Mouse (Mus musculus) erythroid progenitor cell, adult 5-6 weeks (primary cell): ENCODE results near the gene Eif3k. TPM values are rescaled to one million over a fixed set of nuclear protein-coding genes. Genes with fewer than 3 reads are reported as not detected.

Source experiments
- ATAC-seq: replicated peaks from 2 replicates; pipeline ENCODE4 v1.8.0; 2016; ENCODE audit warnings: moderate number of reproducible peaks, mild to moderate bottlenecking, moderate TSS enrichment, inconsistent platforms; ENCODE audit not compliant: poor library complexity, low FRiP score, severe bottlenecking
- total RNA-seq, 2 experiments: library from RNA; stranded (forward) in 1 of 2; stranded (reverse) in 1 of 2; fragments of 150-400 nt in 1 of 2; fragments of 186-747, 209-891 nt in 1 of 2; gene quantifications; 2 replicates each; pipeline versions ENCODE4 v1.2.3 to v1.2.4; 2015 to 2017; ENCODE audit warnings: low replicate concordance in 2 of 2

The Eif3k gene
- total RNA-seq (2015; ENCODE audit: low replicate concordance): 83.8 and 161 TPM in 2 replicates
- total RNA-seq (2017; ENCODE audit: low replicate concordance): 81.5 and 115 TPM in 2 replicates

DNA sequence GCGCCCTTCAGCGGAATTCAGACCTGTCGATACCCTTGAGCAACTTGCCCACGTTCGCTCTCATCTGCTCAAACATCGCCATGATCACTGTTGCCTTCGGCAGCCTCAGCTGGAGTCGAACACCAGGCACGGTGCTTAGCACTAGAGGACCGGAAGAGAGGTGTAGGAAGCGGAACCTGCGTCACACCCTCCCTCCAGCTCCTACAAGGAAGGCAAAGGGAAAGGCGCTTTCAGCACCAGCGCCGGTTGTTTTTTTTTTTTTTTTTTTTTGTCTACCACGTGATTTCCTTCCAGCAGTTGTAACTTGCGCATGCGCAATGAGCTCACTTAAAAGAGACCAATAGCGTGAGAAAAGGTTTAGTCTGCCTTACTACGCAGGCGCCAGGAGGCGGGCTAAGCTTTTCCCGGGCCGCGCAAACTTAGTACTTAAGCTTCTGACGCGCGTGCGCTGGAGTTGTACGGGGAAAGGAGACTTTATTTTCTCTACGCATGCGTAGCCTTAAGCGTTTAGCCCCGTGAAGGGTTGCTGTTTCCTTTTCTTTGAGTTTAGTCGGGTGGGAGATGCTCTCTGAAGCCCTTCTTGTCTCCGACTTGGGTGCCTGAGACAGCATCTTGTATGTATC lies at the start of gene Eif3k, which contains the start of gene Map4k1:
Eif3k (minus strand) TSS at position 214 of the 623 bp plus-strand sequence.
Map4k1 (plus strand) TSS at position 400 of the 623 bp plus-strand sequence.
- peak; percentile 89 for ATAC-seq

DNA sequence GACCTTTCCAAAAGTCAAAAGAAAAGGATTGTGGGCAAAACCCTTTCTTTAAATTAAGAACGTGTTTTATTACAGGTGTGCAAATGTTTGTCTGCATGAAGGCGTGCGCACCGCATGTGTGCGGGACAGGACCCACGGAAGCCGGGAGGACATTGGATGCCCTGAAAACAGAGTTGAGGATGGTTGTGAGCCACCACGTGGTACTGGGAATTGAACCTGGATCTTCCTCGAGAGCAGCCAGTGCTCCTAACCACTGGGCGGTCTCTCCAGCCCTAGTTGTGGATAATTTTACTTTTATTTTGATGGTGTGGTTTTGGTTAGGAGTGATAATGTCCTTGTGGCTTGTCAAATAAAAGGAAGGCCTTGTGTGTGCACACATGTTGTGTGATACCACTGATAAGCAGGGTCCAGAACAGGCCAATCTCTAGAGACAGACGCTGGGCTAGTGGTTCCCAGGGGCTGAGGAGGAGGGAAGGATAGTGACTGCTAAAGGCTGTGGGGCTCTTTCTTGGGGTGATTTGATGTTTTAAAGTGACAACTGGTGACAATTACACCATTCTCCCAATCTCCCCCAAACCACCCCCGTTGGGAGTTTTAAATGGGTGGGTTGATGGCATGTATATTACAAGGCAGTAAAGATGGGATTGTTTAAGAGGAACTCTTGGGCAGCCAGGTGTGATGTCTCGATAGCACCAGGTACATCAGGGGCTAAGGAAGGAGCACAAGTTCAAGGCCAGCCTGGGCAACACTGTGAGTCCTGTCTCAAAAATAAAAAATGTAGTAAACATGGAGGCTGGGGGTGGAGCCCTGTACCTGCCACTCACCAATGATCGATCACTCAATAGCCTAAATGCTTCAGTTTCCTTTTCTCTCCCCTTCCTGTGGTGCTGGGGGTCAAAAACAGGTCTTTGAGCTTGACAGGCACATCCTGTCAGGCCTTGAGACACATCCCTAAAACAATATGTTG lies 48.3 kb upstream of the Eif3k start:
- peak; percentile 93 for ATAC-seq

DNA sequence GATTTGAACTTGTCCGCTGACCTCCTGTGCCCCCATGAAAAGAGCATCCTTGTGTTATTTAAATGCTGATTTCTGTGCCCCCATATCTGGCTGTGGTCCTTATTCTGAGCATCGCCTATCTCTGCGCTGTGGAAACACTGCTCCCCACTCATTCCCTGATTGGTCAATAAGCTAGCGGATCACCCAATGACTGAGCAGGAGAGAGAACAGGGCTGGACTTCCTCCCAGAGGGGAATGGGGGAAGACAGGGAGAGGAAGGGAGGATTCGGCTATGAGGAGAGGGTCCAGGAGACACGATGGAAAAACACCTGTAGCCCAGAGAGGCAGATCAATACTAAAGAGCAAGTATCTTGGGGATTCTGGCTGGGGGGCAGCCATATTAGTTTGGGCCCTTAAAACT lies 47.1 kb upstream of the Eif3k start:
- ATAC-seq: no peak

DNA sequence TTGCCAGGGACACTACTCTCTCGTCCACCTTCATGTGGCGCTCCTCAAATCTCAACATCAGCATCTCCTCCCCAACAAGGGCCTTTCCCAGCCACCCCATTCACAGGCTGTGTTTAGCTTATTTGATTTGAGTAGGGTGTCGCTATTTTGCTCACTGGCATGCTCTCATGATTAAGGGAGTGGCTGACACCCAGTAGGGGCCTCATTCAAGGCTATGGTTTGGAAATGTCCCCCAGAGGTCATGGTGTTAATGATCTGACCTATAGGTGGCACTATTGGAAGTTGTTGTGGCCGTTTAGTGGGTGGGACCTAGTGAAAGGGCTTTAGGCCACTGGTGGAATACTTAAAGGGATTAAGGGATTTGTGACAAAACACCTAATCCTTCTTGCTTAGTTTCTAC lies 45.1 kb upstream of the Eif3k start:
- ATAC-seq: no peak

DNA sequence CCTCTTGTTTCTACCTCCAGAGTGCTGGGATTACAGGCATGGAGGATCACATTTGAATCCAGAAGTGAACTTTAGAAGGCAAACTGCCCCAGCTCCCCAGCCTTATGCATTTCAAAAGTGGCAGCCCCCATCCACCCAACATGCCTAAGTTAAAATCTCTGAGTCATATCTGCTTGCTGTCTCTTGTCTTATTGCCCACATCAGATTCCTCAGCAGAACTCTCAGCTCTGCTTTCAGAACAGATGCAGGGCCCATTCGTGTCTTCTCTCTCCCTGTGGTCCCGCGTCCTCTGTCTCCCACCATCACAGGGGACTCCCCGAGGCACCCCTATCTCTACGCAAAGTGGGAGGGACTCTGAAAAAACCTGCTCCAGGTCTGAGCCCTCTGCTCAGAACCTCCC lies 44.5 kb upstream of the Eif3k start:
- ATAC-seq: no peak

DNA sequence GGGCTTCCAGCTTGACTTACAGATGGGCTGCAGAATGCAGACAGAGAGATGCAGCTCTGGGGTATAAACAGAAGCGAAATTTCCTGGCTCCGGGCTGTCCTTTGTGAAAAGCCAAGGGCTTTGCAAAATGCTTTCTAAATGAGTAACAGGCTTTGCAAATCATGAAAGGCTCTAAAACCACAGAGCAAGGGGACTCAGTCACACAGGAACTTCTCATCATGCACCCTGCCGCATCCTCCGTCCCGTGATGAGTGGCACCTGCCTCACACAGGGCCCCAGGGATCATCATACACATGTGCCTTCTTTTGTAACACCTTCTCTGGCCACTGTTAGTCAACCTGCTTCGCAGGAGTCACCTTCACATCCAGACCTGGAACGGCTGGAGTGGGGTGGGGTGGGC lies 43.9 kb upstream of the Eif3k start:
- ATAC-seq: no peak

DNA sequence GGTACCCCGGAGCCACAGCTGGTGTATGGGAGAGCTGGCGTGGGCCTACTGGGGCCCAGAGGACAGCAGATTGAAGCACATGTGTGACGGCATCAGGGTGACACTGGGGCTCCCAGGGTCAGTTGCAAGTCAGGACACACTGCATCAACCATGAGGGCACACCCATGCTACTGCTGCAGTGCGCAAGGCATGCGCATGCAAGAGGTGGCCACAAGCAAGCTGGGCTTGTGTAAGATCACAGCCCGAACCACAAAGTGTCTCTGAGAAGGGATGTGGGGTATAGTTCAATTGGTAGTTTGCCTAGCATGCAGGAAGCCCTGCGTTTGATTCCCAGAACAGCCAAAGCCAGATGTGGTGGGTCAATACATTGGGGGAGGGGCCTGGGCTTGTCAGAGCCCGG lies 41.9 kb upstream of the Eif3k start:
- no peak for ATAC-seq

DNA sequence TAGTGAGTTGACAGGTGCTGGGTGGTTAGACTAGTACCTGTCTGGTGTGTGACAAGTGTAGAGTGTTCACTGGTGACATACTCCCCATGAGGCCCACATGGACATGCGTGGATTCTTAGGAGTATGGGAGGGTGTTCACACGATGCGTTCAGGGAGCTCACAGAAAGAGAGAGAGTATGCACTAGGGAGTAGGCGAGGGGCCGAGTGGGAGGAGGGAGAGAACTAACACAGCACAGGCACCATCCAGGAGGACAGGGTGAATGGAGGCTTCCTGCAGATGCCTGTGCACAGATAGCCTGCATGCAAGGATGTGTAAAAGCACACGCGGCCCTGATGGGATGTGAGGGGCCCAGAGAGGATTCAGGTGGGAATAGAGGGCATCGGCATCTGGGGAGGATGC lies 40.8 kb upstream of the Eif3k start:
- ATAC-seq: no peak

DNA sequence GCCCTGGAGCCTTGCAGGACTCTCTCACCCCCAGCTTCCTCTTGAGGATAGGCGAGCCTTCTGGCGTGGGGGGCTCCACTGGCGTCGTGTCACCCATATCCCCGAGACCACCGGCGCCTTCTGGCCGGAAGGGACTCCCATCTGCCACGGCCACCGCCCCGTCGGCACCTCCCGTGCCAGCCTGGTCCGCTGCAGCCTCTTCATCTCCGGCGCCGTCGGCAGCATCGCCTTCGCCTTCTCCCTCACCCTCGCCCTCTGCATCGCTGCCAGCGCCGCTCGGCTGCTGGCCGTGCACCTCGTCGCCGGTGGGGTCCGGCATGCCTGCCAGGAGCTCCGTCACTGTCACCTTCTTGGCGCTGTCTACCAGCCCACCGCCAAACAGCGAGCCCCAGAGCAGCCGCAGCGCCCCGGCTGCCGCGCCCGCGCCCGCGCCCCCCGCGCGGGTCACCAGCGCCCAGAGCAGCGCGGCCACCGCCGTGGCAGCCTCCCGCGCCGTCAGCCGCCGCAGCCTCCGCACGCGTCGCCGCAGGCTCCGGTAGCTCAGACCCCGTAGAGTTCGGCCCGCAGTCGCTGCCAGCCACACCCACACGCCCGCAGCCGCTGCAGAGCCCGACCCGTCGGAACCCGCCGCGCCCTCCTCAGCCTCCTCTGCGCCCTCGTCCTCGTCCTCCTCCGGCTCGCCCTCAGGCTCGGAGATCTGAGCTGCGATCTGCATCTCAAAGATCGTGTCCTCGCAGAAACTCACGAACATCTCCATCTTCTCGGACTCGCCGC lies 38.0 kb upstream of the Eif3k start:
- no peak for ATAC-seq

DNA sequence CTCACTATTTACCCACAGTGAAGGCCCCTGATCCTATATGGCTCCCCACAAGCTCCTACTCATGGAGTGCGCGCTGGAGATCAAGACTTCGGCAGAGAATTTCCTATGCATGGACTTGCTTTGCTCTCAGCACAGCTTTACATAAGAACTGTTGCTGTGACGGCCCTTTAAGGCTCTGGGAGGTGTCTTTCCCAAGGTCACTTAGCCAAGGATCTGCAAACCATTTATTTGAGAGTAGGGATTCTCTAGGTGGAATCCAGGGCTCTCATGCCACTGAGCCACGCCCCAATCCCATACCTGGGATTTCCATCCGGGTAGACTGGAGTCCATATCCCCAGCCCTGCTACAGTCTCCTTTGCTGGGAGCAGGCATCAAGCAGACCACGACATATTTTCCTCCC lies 35.6 kb upstream of the Eif3k start:
- ATAC-seq: no peak

DNA sequence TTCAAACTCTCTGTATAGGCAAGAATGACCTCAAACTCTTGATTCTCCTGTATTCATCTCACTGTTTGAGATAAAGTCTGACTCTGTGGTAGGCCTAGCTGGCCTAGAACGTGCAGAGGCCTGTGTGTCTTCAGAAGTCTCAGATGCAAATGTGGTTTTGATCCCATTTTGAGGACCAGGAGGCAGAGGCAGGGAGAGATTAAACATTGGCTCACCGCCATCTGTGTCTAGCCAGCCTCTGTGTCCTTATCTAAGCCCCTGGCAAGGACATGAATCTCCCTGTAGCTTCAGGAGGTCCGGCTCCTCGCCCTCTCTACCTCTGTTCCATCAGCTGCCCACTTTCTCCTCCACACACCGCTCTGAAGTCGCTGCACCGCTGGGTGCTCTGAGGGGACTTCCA lies 34.8 kb upstream of the Eif3k start:
- ATAC-seq: peak; percentile 51; the same call in 1 of the 2 replicates

DNA sequence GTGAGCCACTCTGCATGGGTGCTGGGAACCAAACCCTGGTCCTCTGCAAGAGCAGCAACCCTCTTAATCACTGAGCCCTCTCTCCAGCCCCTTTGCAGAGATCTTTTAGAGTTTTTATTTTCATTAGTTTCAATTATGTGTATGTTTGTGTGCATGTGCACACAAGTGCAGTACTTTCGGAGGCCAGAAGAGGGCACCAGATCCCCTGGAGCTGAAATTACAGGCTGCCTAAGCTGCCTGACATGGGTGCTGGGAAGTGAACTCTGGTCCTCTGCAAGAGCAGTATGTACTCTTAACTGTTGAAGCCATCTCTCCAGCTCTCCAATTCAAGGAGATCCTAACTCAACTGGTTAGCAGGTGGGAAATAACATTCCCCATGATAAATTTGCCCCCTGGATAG lies 33.3 kb upstream of the Eif3k start:
- ATAC-seq: no peak

DNA sequence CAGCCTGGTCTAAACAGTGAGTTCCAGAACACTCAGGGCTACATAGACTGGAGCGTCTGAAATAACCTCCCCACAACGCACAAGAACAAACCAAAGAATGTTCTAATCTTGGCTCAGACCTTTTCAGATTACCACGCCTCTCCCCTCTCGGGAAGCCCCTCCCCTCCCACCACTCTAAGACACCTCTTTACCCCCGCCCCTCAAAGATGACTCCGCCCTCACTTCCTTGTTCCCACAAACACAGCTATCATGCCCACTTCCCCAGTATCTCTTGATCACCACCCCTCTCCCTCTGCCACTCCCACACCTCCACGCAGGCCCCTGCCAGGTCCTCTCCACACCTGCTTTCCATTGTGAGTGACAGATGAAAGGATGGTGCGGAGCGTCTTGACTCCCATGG lies 27.1 kb upstream of the Eif3k start:
- no peak for ATAC-seq

DNA sequence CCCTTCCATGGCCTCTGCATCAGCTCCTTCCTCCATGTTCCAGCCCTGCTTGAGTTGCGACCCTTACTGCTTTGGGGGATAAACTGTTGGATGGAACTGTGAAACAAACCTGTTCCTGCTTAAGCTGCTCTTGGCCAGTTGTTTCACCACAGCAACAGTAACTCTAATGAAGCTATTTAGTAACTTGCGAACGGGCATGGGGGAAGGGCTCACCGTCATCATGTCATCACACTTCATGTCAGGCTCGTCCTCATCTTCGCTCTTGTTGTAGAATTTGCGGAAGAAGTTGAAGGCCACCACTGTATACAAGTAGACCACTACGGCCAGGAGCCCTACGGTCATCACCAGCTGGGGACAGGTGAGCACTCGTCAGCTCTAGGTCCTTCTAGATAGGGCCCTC lies 26.5 kb upstream of the Eif3k start:
- ATAC-seq: no peak

DNA sequence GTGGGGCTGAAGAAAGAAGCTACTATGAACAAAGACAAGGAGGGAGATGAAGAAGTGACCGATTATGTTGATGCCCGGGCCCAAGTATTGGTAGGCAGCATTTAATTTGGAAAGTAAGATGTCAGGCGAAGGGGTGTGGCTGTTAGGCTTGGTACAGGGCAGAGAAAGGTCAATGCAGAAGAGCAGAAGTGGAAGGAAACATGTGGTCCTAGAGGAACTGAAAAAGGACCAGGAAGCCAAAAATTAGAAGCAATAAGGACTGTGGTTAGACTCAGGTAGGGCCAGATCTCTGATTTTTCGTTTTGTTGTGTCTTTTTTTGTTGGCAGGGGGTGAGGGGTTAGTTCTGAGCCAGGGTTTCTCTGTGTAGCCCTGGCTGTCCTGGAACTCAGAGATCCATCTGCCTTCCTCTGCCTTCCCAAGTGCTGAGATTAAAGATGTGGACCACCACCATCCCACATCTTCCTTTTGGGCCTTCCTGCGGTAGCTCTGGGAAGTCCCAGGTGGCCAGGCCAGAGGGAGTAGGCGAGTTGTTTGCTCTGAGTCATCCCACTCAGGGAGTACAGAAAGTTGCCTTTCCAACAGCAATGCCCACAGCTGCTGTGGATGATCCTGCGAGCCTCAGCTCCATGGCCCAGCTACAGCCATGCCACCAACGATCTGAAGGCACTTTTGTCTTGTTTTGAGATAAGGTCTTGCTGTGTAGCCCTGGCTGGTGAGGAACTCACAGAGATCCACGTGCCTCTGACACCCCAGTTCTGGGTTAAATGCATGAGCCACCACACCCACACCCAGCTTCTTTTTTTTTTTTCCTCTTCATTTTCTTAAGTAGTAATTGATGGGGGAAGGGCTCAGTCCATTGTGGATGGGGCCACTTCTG lies 25.8 kb upstream of the Eif3k start:
- no peak for ATAC-seq

DNA sequence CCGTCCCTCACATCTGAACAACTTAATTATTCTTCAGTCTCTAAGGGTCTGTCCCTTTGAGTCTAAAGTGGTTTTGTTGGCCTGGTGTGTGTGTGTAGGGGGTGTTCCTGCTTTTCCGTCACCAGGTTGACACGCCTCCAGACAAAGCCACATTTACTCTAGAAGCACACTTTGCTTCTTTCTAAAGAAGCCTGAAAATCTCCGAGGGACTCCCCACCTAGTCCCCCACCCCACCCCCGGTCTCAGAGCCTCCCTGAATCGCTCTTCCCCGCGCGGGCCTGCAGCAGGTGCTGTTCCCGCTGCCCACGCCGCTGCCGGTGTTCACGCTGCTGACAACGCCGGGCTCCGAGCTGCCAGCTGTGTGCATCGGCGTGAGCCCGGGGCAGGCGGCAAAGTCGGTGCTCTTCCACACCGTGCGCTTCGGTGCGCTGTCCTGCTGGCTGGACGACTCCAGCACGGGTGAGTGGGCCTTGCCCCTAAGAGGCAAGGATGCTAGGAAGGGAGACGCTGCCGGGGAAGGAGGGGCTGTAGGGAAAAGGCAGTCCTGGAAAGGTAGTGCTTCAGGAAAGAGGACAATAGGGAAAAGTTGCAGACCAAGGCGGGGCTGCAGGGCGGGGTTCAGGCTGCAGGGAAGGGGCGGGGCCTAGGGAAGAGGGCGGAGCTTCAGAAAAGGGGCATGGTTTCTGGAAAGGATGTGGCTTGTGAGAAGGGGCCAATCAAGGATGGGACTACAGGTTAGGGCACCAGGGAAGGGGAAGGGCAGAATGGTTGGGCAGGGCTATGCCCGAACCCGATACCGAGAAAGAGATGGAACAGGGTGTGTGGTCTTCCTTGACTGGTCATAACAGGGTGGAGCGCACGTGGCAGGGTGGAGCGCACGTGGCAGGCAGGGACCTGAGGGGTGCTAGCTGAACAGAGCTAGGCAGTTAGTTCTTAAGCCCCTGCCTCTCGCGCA lies 19.3 kb upstream of the Eif3k start:
- ATAC-seq: peak; percentile 67

DNA sequence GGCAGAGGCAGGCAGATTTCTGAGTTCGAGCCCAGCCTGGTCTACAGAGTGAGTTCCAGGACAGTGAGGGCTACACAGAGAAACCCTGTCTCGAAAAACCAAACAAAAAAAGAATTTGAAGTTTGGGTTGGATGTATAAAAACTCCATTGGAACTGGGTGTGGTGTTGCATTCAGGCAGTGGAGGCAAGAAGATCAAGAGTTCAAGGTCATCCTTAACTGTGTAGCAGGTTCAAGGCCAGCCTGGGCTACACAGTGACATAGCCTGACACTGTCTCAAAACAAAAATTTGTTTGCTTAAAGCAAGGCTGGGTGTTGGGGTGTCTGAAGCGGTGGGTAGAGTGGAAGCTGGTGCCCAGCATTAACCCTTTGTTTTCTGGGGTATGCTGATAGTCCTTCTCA lies 11.7 kb upstream of the Eif3k start:
- no peak for ATAC-seq

DNA sequence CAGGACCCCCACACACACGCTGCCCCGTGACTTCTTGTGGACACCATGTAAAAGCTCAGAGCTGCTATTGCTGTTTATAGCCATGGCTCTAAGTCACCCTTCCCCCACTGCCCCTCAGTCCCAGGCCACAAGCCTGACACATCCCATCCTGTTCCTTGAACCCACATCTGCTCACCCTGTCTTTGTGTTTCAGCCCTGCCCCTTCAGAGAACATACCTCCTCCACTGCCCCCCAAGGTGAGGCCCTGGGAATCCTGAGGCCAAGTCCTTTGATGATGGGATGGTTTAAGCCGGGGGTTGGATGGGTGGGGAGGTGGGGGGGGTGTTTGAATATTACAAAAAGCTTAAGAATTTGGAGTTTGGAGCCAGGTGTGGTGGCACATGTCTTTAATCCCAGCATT lies 11.3 kb upstream of the Eif3k start:
- ATAC-seq: no peak
